Mouse (Mus musculus): ENCODE results near the gene Rabl6. TPM values are rescaled to one million over a fixed set of nuclear protein-coding genes. Genes with fewer than 3 reads are reported as not detected.

Gene Rabl6
- 36.6 and 58.2 TPM in 2 replicates for polyA plus RNA-seq (2012; ENCODE audit: insufficient read depth, low replicate concordance)

GRCm38 (mm10) chr2:25607761-25608622 is at the start of gene Rabl6:
Rabl6 (minus strand) TSS chr2:25608521.
- no peaks in the 10 kb centered on the region for H3K9me3 ChIP-seq
- H3K36me3 ChIP-seq (replicated peaks; ENCODE audit: low read length) = peaks cover 13% of the 10 kb centered on the region
- peak within 1 kb of the TSS; percentile 98 for H3K4me3 ChIP-seq (replicated peaks)
- no peak for TF ChIP-seq FLI1 (IDR thresholded peaks at IDR 0.05; ENCODE audit: low read length)
- TF ChIP-seq GATA1 (IDR thresholded peaks at IDR 0.05; ENCODE audit: borderline replicate concordance, low read length) = no peak
- H3K4me1 ChIP-seq = peaks cover 29% of the 10 kb centered on the region
- peaks cover 29% of the 10 kb centered on the region for H3K27me3 ChIP-seq (replicated peaks)

GRCm38 (mm10) chr2:25657652-25658051 is 49.3 kb upstream of the Rabl6 start, which contains the start of gene Lcn5:
Lcn5 (plus strand) TSS chr2:25657952.
- no peaks in the 10 kb centered on the region for H3K9me3 ChIP-seq
- no peaks in the 10 kb centered on the region for H3K4me1 ChIP-seq
- no peak within 1 kb of the TSS for H3K4me3 ChIP-seq (replicated peaks)
- H3K36me3 ChIP-seq (replicated peaks; ENCODE audit: low read length) = no peaks in the 10 kb centered on the region
- H3K27me3 ChIP-seq (replicated peaks) = peaks cover 89% of the 10 kb centered on the region
- no peak for TF ChIP-seq FLI1 (IDR thresholded peaks at IDR 0.05; ENCODE audit: low read length)
- TF ChIP-seq GATA1 (IDR thresholded peaks at IDR 0.05; ENCODE audit: borderline replicate concordance, low read length) = no peak

GRCm38 (mm10) chr2:25657246-25657645 is 48.9 kb upstream of the Rabl6 start:
- TF ChIP-seq GATA1 (IDR thresholded peaks at IDR 0.05; ENCODE audit: borderline replicate concordance, low read length) = no peak
- TF ChIP-seq FLI1 (IDR thresholded peaks at IDR 0.05; ENCODE audit: low read length) = no peak
- Histone ChIP-seq H3K4me3 (replicated peaks) (no peak overlapping the region), H3K9me3 (no peaks in the 10 kb centered on the region), H3K36me3 (replicated peaks; ENCODE audit: low read length) (no peaks in the 10 kb centered on the region), H3K27me3 (replicated peaks) (peaks cover 85% of the 10 kb centered on the region), H3K4me1 (no peaks in the 10 kb centered on the region)

- Histone ChIP-seq H3K4me1 (no peaks in the 10 kb centered on the region), H3K4me3 (replicated peaks) (no peak overlapping the region), H3K36me3 (replicated peaks; ENCODE audit: low read length) (no peaks in the 10 kb centered on the region), H3K27me3 (replicated peaks) (peaks cover 83% of the 10 kb centered on the region), H3K9me3 (no peaks in the 10 kb centered on the region)
- no peak for TF ChIP-seq GATA1 (IDR thresholded peaks at IDR 0.05; ENCODE audit: borderline replicate concordance, low read length)
- no peak for TF ChIP-seq FLI1 (IDR thresholded peaks at IDR 0.05; ENCODE audit: low read length)
These were observed 48.4 kb upstream of the Rabl6 start for GRCm38 (mm10) chr2:25656691-25657090.

GRCm38 (mm10) chr2:25654502-25654901 is 46.2 kb upstream of the Rabl6 start:
- Histone ChIP-seq H3K27me3 (replicated peaks) (peaks cover 87% of the 10 kb centered on the region), H3K4me3 (replicated peaks) (no peak overlapping the region), H3K4me1 (peaks cover 6% of the 10 kb centered on the region), H3K9me3 (no peaks in the 10 kb centered on the region), H3K36me3 (replicated peaks; ENCODE audit: low read length) (no peaks in the 10 kb centered on the region)
- no peak for TF ChIP-seq FLI1 (IDR thresholded peaks at IDR 0.05; ENCODE audit: low read length)
- TF ChIP-seq GATA1 (IDR thresholded peaks at IDR 0.05; ENCODE audit: borderline replicate concordance, low read length) = no peak

- Histone ChIP-seq H3K36me3 (replicated peaks; ENCODE audit: low read length) (no peaks in the 10 kb centered on the region), H3K4me3 (replicated peaks) (no peak within 1 kb of the TSS), H3K9me3 (no peaks in the 10 kb centered on the region), H3K27me3 (replicated peaks) (peaks cover 81% of the 10 kb centered on the region), H3K4me1 (peaks cover 6% of the 10 kb centered on the region)
- TF ChIP-seq FLI1 (IDR thresholded peaks at IDR 0.05; ENCODE audit: low read length) (no peak), GATA1 (IDR thresholded peaks at IDR 0.05; ENCODE audit: borderline replicate concordance, low read length) (no peak)
These were observed 44.6 kb upstream of the Rabl6 start, which contains the start of gene Lcn8 for GRCm38 (mm10) chr2:25652902-25653301. Lcn8 (plus strand) TSS chr2:25653120.

GRCm38 (mm10) chr2:25639890-25640289 is 31.6 kb upstream of the Rabl6 start:
- Histone ChIP-seq H3K36me3 (replicated peaks; ENCODE audit: low read length) (no peaks in the 10 kb centered on the region), H3K4me1 (no peaks in the 10 kb centered on the region), H3K9me3 (no peaks in the 10 kb centered on the region), H3K27me3 (replicated peaks) (peaks cover 55% of the 10 kb centered on the region), H3K4me3 (replicated peaks) (no peak overlapping the region)
- TF ChIP-seq FLI1 (IDR thresholded peaks at IDR 0.05; ENCODE audit: low read length) (no peak), GATA1 (IDR thresholded peaks at IDR 0.05; ENCODE audit: borderline replicate concordance, low read length) (no peak)

GRCm38 (mm10) chr2:25634046-25634445 is 25.7 kb upstream of the Rabl6 start:
- Histone ChIP-seq H3K27me3 (replicated peaks) (peaks cover 47% of the 10 kb centered on the region), H3K9me3 (no peaks in the 10 kb centered on the region), H3K4me3 (replicated peaks) (no peak overlapping the region), H3K4me1 (peaks cover 3% of the 10 kb centered on the region), H3K36me3 (replicated peaks; ENCODE audit: low read length) (no peaks in the 10 kb centered on the region)
- TF ChIP-seq FLI1 (IDR thresholded peaks at IDR 0.05; ENCODE audit: low read length) (no peak), GATA1 (IDR thresholded peaks at IDR 0.05; ENCODE audit: borderline replicate concordance, low read length) (no peak)

- TF ChIP-seq FLI1 (IDR thresholded peaks at IDR 0.05; ENCODE audit: low read length) (no peak), GATA1 (IDR thresholded peaks at IDR 0.05; ENCODE audit: borderline replicate concordance, low read length) (no peak)
- H3K9me3 ChIP-seq = no peaks in the 10 kb centered on the region
- H3K4me1 ChIP-seq = peaks cover 6% of the 10 kb centered on the region
- H3K36me3 ChIP-seq (replicated peaks; ENCODE audit: low read length) = no peaks in the 10 kb centered on the region
- peaks cover 47% of the 10 kb centered on the region for H3K27me3 ChIP-seq (replicated peaks)
- no peak overlapping the region for H3K4me3 ChIP-seq (replicated peaks)
These were observed 25.3 kb upstream of the Rabl6 start for GRCm38 (mm10) chr2:25633616-25634015.

GRCm38 (mm10) chr2:25628738-25629137 is 20.4 kb upstream of the Rabl6 start:
- H3K4me3 ChIP-seq (replicated peaks) = no peak overlapping the region
- H3K27me3 ChIP-seq (replicated peaks) = peaks cover 70% of the 10 kb centered on the region
- TF ChIP-seq FLI1 (IDR thresholded peaks at IDR 0.05; ENCODE audit: low read length) (no peak), GATA1 (IDR thresholded peaks at IDR 0.05; ENCODE audit: borderline replicate concordance, low read length) (no peak)
- no peaks in the 10 kb centered on the region for H3K9me3 ChIP-seq
- peaks cover 10% of the 10 kb centered on the region for H3K4me1 ChIP-seq
- H3K36me3 ChIP-seq (replicated peaks; ENCODE audit: low read length) = no peaks in the 10 kb centered on the region

Data from megakaryocyte, embryonic 14.5 days (primary cell).